Comparison of ENCODE assay signal across 12 mouse cellular contexts in the genomic region with DNA sequence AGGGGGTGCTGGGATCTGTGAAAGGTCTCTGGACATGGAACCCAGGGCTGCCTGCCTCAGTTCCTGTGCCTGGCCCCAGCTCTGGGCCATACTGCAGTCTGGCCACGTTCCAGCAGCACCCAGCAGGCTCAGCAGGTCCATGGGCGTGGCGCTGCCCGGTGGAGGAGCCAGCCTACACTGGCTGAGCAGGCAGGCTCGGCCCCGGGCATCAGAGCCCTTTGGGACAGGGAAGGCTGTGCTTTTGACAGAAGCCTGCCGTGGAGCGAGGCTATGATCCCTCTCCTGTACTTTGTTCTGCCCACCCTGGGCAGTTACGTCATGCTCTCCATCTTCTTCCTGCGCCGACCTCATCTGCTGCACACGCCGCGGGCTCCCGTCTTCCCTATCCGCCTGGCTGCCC. TPM values are rescaled to one million over a fixed set of nuclear protein-coding genes. Genes with fewer than 3 reads are reported as not detected.
A peak's percentile ranks its signal among the peaks of the same experiment; 100 is the strongest.
DNase-seq lines count a peak whose midpoint lies in the region; ATAC-seq and TF ChIP-seq lines count a peak whose summit lies in the region.
"Had no signal": no experiment of that assay in that cellular context is flagged by ENCODE, and none has a peak within 500 bp of the region (broad histone marks: within the 10 kb centered on the region; RNA-seq: fewer than 3 reads in every experiment).

A gene (plus strand): TSS at position 134 of the 400 bp plus-strand sequence.

- no peaks in the 10 kb centered on the region for H3K27me3 ChIP-seq in kidney, adult 2 months (replicated peaks; ENCODE audit: control insufficient read depth, insufficient read depth, low read length)
- H3K27me3 ChIP-seq in kidney, embryonic 16.5 days (ENCODE audit: insufficient read depth, low read length) = no peaks in the 10 kb centered on the region
- no peaks in the 10 kb centered on the region for H3K27me3 ChIP-seq in embryonic facial prominence, embryonic 15.5 days
- H3K27me3 ChIP-seq in limb, embryonic 15.5 days = no peaks in the 10 kb centered on the region
- no peaks in the 10 kb centered on the region for H3K27me3 ChIP-seq in hindbrain, embryonic 11.5 days (ENCODE audit: control insufficient read depth, insufficient read depth, low read length)
- no peaks in the 10 kb centered on the region for H3K27me3 ChIP-seq in midbrain, embryonic 16.5 days (ENCODE audit: control insufficient read depth, insufficient read depth, low read depth, low read length)
- H3K27me3 ChIP-seq: limb, embryonic 12.5 days had no signal

- no peak within 1 kb of the TSS for H3K4me2 ChIP-seq in kidney, embryonic 16.5 days (replicated peaks; ENCODE audit: low read depth, low read length)
- H3K4me2 ChIP-seq in embryonic facial prominence, embryonic 15.5 days (replicated peaks) = no peak within 1 kb of the TSS
- H3K4me2 ChIP-seq in limb, embryonic 15.5 days = no peak within 1 kb of the TSS
- no peak within 1 kb of the TSS for H3K4me2 ChIP-seq in hindbrain, embryonic 11.5 days (replicated peaks; ENCODE audit: low read depth, low read length)
- H3K4me2 ChIP-seq in midbrain, embryonic 16.5 days (ENCODE audit: low read length) = no peak within 1 kb of the TSS
- H3K4me2 ChIP-seq: limb, embryonic 12.5 days had no signal

- no peak within 1 kb of the TSS for H3K9ac ChIP-seq in kidney, embryonic 16.5 days (replicated peaks; ENCODE audit: low read length)
- no peak within 1 kb of the TSS for H3K9ac ChIP-seq in embryonic facial prominence, embryonic 15.5 days
- no peak within 1 kb of the TSS for H3K9ac ChIP-seq in limb, embryonic 15.5 days
- no peak within 1 kb of the TSS for H3K9ac ChIP-seq in hindbrain, embryonic 11.5 days (ENCODE audit: low read depth, low read length)
- no peak within 1 kb of the TSS for H3K9ac ChIP-seq in midbrain, embryonic 16.5 days (ENCODE audit: low read depth, low read length)

- peak within 1 kb of the TSS; percentile 10; the same call in 1 of the 2 replicates for H3K4me3 ChIP-seq in kidney, adult 2 months (ENCODE audit: insufficient read depth, low read depth, low read length)
- no peak within 1 kb of the TSS for H3K4me3 ChIP-seq in kidney, embryonic 16.5 days (ENCODE audit: low read length)
- no peak within 1 kb of the TSS for H3K4me3 ChIP-seq in embryonic facial prominence, embryonic 15.5 days (replicated peaks)
- H3K4me3 ChIP-seq in limb, embryonic 15.5 days = no peak within 1 kb of the TSS
- no peak within 1 kb of the TSS for H3K4me3 ChIP-seq in hindbrain, embryonic 11.5 days (ENCODE audit: low read depth, low read length)
- H3K4me3 ChIP-seq in midbrain, embryonic 16.5 days (ENCODE audit: low read depth, low read length) = no peak within 1 kb of the TSS
- H3K4me3 ChIP-seq: limb, embryonic 12.5 days had no signal

- H3K4me1 ChIP-seq in kidney, adult 2 months (ENCODE audit: control insufficient read depth, insufficient read depth, low read length) = no peaks in the 10 kb centered on the region; the same call in 1 of the 2 replicates
- H3K4me1 ChIP-seq in kidney, embryonic 16.5 days (ENCODE audit: insufficient read depth, low read length) = peaks cover 12% of the 10 kb centered on the region
- H3K4me1 ChIP-seq in embryonic facial prominence, embryonic 15.5 days = peaks cover 24% of the 10 kb centered on the region
- H3K4me1 ChIP-seq in limb, embryonic 15.5 days = peaks cover 20% of the 10 kb centered on the region
- 0 out of 2 replicates have a peak, but pooled peaks cover 5% of the 10 kb centered on the region for H3K4me1 ChIP-seq in hindbrain, embryonic 11.5 days (replicated peaks; ENCODE audit: control insufficient read depth, insufficient read depth, low read length)
- H3K4me1 ChIP-seq in midbrain, embryonic 16.5 days (ENCODE audit: control insufficient read depth, insufficient read depth, low read length) = peaks cover 13% of the 10 kb centered on the region
- H3K4me1 ChIP-seq: limb, embryonic 12.5 days had no signal

- no peak for ATAC-seq in kidney, embryonic 16.5 days (ENCODE audit: low FRiP score, low TSS enrichment)
- ATAC-seq in CD4-positive, CD25-positive, alpha-beta regulatory T cell, adult 4 months = no peak
- ATAC-seq in embryonic facial prominence, embryonic 15.5 days (ENCODE audit: insufficient number of reproducible peaks, low FRiP score, low TSS enrichment, low read depth) = no peak
- no peak for ATAC-seq in limb, embryonic 15.5 days (ENCODE audit: insufficient number of reproducible peaks, low FRiP score, low TSS enrichment, low read depth)
- no peak for ATAC-seq in hindbrain, embryonic 11.5 days (ENCODE audit: low FRiP score)
- no peak for ATAC-seq in midbrain, embryonic 16.5 days

- no peak for TF ChIP-seq CTCF in kidney, adult 2 months (conservative IDR thresholded peaks at IDR 0.05; ENCODE audit: insufficient read depth, insufficient read length, low read depth, low read length)

- no peaks in the 10 kb centered on the region for H3K9me3 ChIP-seq in kidney, embryonic 16.5 days (ENCODE audit: low read length)
- no peaks in the 10 kb centered on the region for H3K9me3 ChIP-seq in embryonic facial prominence, embryonic 15.5 days (replicated peaks)
- no peaks in the 10 kb centered on the region for H3K9me3 ChIP-seq in limb, embryonic 15.5 days
- H3K9me3 ChIP-seq in hindbrain, embryonic 11.5 days (ENCODE audit: control insufficient read depth, low read length) = no peaks in the 10 kb centered on the region
- H3K9me3 ChIP-seq in midbrain, embryonic 16.5 days (replicated peaks; ENCODE audit: control insufficient read depth, low read length, poor library complexity, severe bottlenecking) = no peaks in the 10 kb centered on the region
- H3K9me3 ChIP-seq: limb, embryonic 12.5 days had no signal

- peak; percentile 69 for DNase-seq in kidney, adult 2 months
- no peak for DNase-seq in hindbrain, embryonic 11.5 days (ENCODE audit: low spot score)
- no peak for DNase-seq in adrenal gland, postnatal 36 days
- DNase-seq: adrenal gland, adult 8-10 months; heart, adult 18-20 months; midbrain, embryonic 14.5 days had no signal

- H3K36me3 ChIP-seq in kidney, adult 2 months (ENCODE audit: control insufficient read depth, insufficient read depth, low read length) = no peaks in the 10 kb centered on the region; the same call in 1 of the 2 replicates
- H3K36me3 ChIP-seq in kidney, embryonic 16.5 days (ENCODE audit: insufficient read depth, low read length) = peaks cover 64% of the 10 kb centered on the region
- H3K36me3 ChIP-seq in embryonic facial prominence, embryonic 15.5 days = peaks cover 79% of the 10 kb centered on the region
- peaks cover 83% of the 10 kb centered on the region for H3K36me3 ChIP-seq in limb, embryonic 15.5 days
- H3K36me3 ChIP-seq in hindbrain, embryonic 11.5 days (ENCODE audit: control insufficient read depth, insufficient read depth, low read length) = 0 out of 2 replicates have a peak, but pooled peaks cover 2% of the 10 kb centered on the region
- peaks cover 31% of the 10 kb centered on the region for H3K36me3 ChIP-seq in midbrain, embryonic 16.5 days (ENCODE audit: control insufficient read depth, insufficient read depth, low read length)

- WGBS in kidney, adult 2 months = 68% methylated on average over 16 of the region's 16 CpGs
- WGBS in kidney, embryonic 16.5 days = 87% methylated on average over 16 of the region's 16 CpGs
- 86% methylated on average over 16 of the region's 16 CpGs for WGBS in embryonic facial prominence, embryonic 15.5 days
- 85% methylated on average over 16 of the region's 16 CpGs for WGBS in limb, embryonic 15.5 days
- 89% methylated on average over 16 of the region's 16 CpGs for WGBS in hindbrain, embryonic 11.5 days
- 89% methylated on average over 16 of the region's 16 CpGs for WGBS in midbrain, embryonic 16.5 days

- no peak for TF ChIP-seq POLR2A in kidney, adult 2 months (IDR thresholded peaks at IDR 0.05; ENCODE audit: low read depth, low read length)

- no peak within 1 kb of the TSS for H3K27ac ChIP-seq in kidney, adult 2 months (ENCODE audit: insufficient read depth, low read depth, low read length)
- H3K27ac ChIP-seq in kidney, embryonic 16.5 days (ENCODE audit: low read length) = no peak within 1 kb of the TSS
- H3K27ac ChIP-seq in embryonic facial prominence, embryonic 15.5 days (replicated peaks) = peak within 1 kb of the TSS; percentile 17; the same call in 1 of the 2 replicates
- 0 out of 2 replicates have a peak within 1 kb of the TSS, but pooled peaks have one; percentile 22 for H3K27ac ChIP-seq in limb, embryonic 15.5 days
- no peak within 1 kb of the TSS for H3K27ac ChIP-seq in hindbrain, embryonic 11.5 days (ENCODE audit: low read depth, low read length)
- H3K27ac ChIP-seq in midbrain, embryonic 16.5 days (ENCODE audit: low read length) = no peak within 1 kb of the TSS
- H3K27ac ChIP-seq: limb, embryonic 12.5 days had no signal

RNA-seq across cellular contexts. Expression of the gene that starts here (rescaled TPM):
- polyA plus RNA-seq in kidney, adult 2 months (2012; rRNA removed) = 58.2 and 61.4 TPM in 2 replicates
- polyA plus RNA-seq in kidney, embryonic 16.5 days (2015; fragmentation: Nextera tagmentation; extraction: Ambion mirVana) = 1.8 and 2.0 TPM in 2 replicates
- 10 to 100 TPM; 13.9 to 17.4 TPM for polyA plus RNA-seq in CD4-positive, CD25-positive, alpha-beta regulatory T cell, adult 4 months (2017; shearing (Covaris generic))
- polyA plus RNA-seq in embryonic facial prominence, embryonic 15.5 days (2015; fragmentation: Nextera tagmentation; extraction: Ambion mirVana) = 11.1 and 12.4 TPM in 2 replicates
- polyA plus RNA-seq in limb, embryonic 15.5 days (2015; fragmentation: Nextera tagmentation; extraction: Ambion mirVana) = 16.8 and 17.7 TPM in 2 replicates
- polyA plus RNA-seq in hindbrain, embryonic 11.5 days (2014; fragmentation: Nextera tagmentation; extraction: Ambion mirVana) = 0.97 and 1.4 TPM in 2 replicates
- 1 to 10 TPM; 1.3 to 4.7 TPM for total RNA-seq in adrenal gland, postnatal 36 days (2021)
- 0.95 and 1.5 TPM in 2 replicates for polyA plus RNA-seq in midbrain, embryonic 16.5 days (2015; fragmentation: Nextera tagmentation; extraction: Ambion mirVana)

Comparison
In these comparisons a context has a peak if more than half of its experiments do, and no peak if none do; other contexts are left out.
1. H3K27ac ChIP-seq: peak in embryonic facial prominence, embryonic 15.5 days (single experiment) and limb, embryonic 15.5 days (single experiment); none in kidney, adult 2 months (single experiment), kidney, embryonic 16.5 days (single experiment), hindbrain, embryonic 11.5 days (single experiment) and midbrain, embryonic 16.5 days (single experiment).